Mouse (Mus musculus) spleen, adult 2 months (tissue): ENCODE data around the gene Antxr2. TPM values are rescaled to one million over a fixed set of nuclear protein-coding genes. Genes with fewer than 3 reads are reported as not detected.
A peak's percentile ranks its signal among the peaks of the same experiment; 100 is the strongest.

Source experiments
- DNase-seq, 2 experiments: peaks; one replicate each; pipeline versions ENCODE4 v3.0.0 to v3.0.0-alpha.2; 2012 to 2021; ENCODE audit warnings: low spot score in 2 of 2, low read depth in 1 of 2
- H3K27ac ChIP-seq: fragments of 200-500 bp; 2 replicates; pipeline ENCODE4 v1.5.1; 2012; ENCODE audit warnings: low read length, inconsistent platforms; ENCODE audit not compliant: insufficient read depth
- H3K27me3 ChIP-seq: fragments of 200-500 bp; 2 replicates; pipeline ENCODE4 v1.6.1; 2012; ENCODE audit warnings: mild to moderate bottlenecking, moderate library complexity, low read length, inconsistent platforms; ENCODE audit not compliant: control insufficient read depth, insufficient read depth
- H3K36me3 ChIP-seq: fragments of 200-500 bp; 2 replicates; pipeline ENCODE4 v1.6.1; 2012; ENCODE audit warnings: mild to moderate bottlenecking, low read length, inconsistent platforms; ENCODE audit not compliant: control insufficient read depth, insufficient read depth
- H3K4me1 ChIP-seq: fragments of 200-500 bp; 2 replicates; pipeline ENCODE4 v1.6.1; 2011; ENCODE audit warnings: inconsistent platforms; ENCODE audit not compliant: control insufficient read depth, insufficient read depth, insufficient read length
- H3K4me3 ChIP-seq: fragments of 200-500 bp; 2 replicates; pipeline ENCODE4 v1.5.1; 2011; ENCODE audit warnings: mild to moderate bottlenecking, inconsistent platforms; ENCODE audit not compliant: insufficient read depth, insufficient read length; ENCODE audit errors: extremely low read depth
- CTCF ChIP-seq: fragments of 200-500 bp; IDR thresholded peaks from 2 replicates; pipeline ENCODE4 v1.5.1; 2011; ENCODE audit warnings: mild to moderate bottlenecking, inconsistent platforms; ENCODE audit not compliant: insufficient read depth, insufficient read length, insufficient replicate concordance; ENCODE audit errors: extremely low read depth
- POLR2A ChIP-seq: fragments of 200-500 bp; IDR thresholded peaks from 2 replicates; pipeline ENCODE4 v1.6.1; 2011; ENCODE audit warnings: low read depth, low read length, inconsistent platforms
- WGBS: fragments of 180-500 bp; shearing (Covaris S2); methylation state at CpG from one replicate; pipeline ENCODE4 v1.1.7; 2018; 5-methylcytosine and 5-hydroxymethylcytosine counted together
- polyA plus RNA-seq: library from polyadenylated mRNA; depleted of rRNA; stranded (reverse); fragments of >200 nt; gene quantifications from 2 replicates; pipeline ENCODE4 v1.2.3, GENCODE M21; 2012

The Antxr2 gene
- polyA plus RNA-seq, 1 experiment, result 2.4 TPM

DNA sequence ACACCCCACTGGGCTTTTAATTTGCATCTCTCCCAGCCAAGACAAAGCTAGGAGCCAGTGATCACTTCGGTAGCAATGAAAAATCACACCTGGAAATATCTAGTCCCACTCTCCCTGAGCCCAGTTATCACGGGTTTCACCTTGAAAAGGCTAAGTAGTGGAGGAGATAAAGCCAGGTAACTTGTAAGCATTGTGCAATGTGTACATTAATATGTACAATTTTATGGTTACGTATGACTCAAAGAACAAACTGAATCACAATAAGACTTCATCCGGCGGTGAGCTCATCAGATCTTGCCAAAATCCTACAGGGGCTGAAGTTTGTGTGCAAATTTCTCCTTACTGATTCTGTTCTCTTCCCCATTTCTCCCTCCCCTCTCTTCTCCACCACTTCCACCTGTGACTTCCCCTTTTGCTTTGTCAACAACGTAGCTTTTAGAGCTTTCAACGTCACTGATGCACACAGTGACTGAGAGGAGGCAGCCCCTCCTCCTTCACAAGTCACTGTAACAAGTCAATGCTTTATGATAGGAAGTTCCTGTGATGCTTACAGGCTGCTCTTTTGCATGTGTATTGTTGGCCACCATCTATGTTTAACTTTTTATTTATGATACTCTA, 2.1 kb upstream of the Antxr2 start:
- H3K27me3 ChIP-seq, result no peaks in the 10 kb centered on the region
- no peak overlapping the region for H3K27ac ChIP-seq
- no peak overlapping the region for H3K4me3 ChIP-seq
- H3K4me1 ChIP-seq, result peaks cover 12% of the 10 kb centered on the region; the same call in 1 of the 2 replicates
- TF ChIP-seq CTCF (no peak), POLR2A (no peak)
- 25% methylated on average over 7 of the region's 7 CpGs for WGBS
- peak; percentile 54 to 90 for DNase-seq
- no peaks in the 10 kb centered on the region for H3K36me3 ChIP-seq

DNA sequence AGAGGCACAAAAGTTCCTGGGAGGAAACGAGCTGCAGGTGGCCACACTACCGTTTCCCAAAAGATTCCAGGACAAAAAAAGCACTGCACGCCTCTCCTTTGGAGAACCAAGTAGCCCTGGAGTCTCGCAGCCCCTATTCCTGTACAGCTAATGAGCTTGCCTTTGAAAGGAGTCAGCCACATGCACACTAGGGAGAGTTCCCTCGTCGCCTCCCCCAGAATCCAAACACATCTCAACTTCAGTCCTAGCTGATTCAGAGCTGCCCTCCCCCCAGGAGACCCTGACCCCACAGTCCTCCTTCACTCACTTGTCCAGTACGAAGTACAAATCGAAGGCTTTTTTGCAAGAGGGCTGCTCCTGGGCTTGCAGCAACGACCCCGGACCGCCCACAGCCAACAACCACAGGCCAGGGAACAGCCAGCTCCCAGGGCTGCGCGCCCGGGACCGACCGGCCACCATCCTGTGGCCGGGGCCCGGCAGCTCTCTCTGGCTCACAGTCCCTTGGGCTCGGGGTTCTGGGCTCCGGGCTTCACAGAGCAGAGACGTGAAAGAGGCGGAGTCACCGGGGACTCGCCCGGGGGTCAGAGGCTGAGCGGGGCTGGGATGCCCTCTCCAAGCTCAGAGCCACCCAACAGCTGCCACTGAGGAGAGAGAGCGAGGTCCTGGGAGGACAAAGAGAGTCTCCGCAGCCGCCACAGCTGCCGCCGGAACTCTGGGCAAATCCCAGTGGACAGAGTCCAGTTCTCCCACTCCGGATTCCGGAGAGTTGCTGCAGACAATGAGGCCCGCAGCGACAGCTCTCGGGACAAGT, 547 bp downstream of the Antxr2 start:
- TF ChIP-seq CTCF (no peak), POLR2A (no peak)
- Histone ChIP-seq H3K27ac (peak overlapping the region; percentile 69), H3K4me1 (peaks cover 12% of the 10 kb centered on the region; the same call in 1 of the 2 replicates), H3K27me3 (no peaks in the 10 kb centered on the region), H3K4me3 (peak overlapping the region; percentile 92), H3K36me3 (peaks cover 5% of the 10 kb centered on the region)
- WGBS, result 2% methylated on average over 36 of the region's 36 CpGs
- peak in 1 of 2 experiments; percentile 58 for DNase-seq

DNA sequence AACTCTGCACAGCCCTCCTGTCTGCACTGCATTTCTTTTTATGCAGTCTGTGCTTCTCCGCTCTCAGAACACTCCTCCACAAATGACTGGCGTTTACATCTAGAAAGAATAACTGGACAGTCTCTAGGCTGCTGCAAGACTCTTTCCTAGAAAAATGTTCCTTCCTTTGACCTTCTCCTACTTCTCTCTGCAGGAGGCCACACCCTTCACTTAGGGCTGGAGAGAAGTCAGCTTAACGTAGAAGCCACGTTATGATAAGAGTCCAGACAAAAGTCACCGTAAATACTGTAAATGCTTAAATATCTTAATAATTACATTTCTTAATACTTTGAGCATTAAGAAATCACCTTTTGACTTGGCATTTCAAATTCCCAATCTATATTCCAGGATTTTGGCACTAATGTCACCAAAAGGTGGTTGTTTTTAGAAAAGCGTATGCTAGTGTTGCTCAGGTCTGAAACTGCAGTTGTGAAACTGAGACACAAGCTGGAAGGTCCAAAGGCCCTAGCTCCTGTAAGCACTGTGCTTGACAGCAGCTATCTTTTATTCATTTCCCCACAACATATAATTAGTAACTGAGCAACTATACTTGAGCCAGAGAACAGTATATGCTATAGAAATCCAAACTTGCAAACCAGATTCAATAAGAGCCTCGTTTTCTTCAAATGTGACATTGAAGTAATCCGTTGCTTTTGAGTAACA, 3.0 kb downstream of the Antxr2 start:
- H3K27ac ChIP-seq, result no peak overlapping the region
- TF ChIP-seq CTCF (no peak), POLR2A (no peak)
- 80% methylated on average over 8 of the region's 8 CpGs for WGBS
- peaks cover 7% of the 10 kb centered on the region; the same call in 1 of the 2 replicates for H3K4me1 ChIP-seq
- no peak for DNase-seq
- H3K4me3 ChIP-seq, result no peak overlapping the region
- H3K27me3 ChIP-seq, result no peaks in the 10 kb centered on the region
- peaks cover 5% of the 10 kb centered on the region for H3K36me3 ChIP-seq

DNA sequence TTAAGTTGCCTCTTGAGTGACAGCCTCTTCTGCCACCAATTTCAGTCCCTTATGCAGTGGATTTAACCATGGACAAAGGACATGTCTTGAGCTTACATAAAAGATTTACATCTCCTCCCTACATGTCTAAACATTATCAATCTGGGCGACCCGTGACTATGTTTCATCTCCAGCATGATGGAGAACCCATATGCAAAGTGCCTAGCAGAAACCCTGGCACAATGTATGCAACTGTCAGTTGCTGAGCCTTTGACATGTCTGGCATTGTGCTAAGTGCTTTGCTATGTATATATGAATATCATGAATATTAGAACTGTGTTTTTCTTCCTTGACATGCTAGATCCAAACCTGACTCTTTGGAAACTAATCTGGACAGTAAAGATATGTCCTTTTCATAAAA, 4.9 kb downstream of the Antxr2 start:
- Histone ChIP-seq H3K27ac (no peak overlapping the region), H3K27me3 (no peaks in the 10 kb centered on the region), H3K36me3 (peaks cover 5% of the 10 kb centered on the region), H3K4me3 (no peak overlapping the region), H3K4me1 (no peaks in the 10 kb centered on the region; the same call in 1 of the 2 replicates)
- TF ChIP-seq CTCF (no peak), POLR2A (no peak)
- no peak for DNase-seq
- 91% methylated on average over 2 of the region's 2 CpGs for WGBS

DNA sequence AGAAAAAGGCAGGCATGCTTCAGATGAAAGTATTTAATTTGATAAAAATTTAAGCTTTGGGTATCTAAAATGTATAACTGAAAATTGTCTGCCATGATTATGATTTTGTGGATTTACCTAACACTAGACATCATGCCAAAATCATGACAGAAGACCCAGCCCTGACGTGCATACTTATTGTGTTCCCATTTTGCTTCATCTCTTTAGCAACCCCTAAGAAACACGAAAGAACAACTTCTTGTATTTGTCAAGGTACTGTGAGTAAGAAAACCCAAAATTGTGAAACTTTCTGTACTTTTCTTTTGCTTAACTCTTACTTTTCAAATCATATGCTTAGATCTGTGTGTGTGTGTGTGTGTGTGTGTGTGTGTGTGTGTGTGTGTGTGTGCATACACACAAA, 6.3 kb downstream of the Antxr2 start:
- TF ChIP-seq CTCF, result no peak
- no peak for TF ChIP-seq POLR2A
- no peak for DNase-seq
- Histone ChIP-seq H3K27me3 (no peaks in the 10 kb centered on the region), H3K27ac (no peak overlapping the region), H3K4me1 (peaks cover 5% of the 10 kb centered on the region), H3K36me3 (peaks cover 5% of the 10 kb centered on the region), H3K4me3 (no peak overlapping the region)
- WGBS, result 93% methylated on average over 2 of the region's 2 CpGs

DNA sequence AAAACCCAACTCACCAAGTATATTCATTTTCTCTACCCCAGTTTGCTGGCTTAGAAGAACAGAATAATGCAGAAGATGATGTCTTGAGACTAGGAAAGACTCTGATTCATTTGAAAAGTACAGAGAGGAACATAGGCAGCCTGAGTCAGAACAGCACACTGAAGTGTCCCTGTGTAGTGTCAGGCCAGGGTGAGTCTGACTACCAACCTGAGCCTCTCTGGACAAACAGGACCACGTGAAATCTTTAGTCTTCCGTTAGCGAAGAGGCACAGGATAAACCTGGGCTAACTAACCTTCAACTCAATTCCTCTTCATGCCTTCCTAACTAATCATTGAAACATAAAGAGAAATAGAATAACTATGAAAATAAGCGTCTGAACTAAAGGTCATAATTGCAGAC, 9.3 kb downstream of the Antxr2 start:
- no peak overlapping the region for H3K4me3 ChIP-seq
- 92% methylated on average over 4 of the region's 4 CpGs for WGBS
- TF ChIP-seq CTCF, result no peak
- no peak for TF ChIP-seq POLR2A

DNA sequence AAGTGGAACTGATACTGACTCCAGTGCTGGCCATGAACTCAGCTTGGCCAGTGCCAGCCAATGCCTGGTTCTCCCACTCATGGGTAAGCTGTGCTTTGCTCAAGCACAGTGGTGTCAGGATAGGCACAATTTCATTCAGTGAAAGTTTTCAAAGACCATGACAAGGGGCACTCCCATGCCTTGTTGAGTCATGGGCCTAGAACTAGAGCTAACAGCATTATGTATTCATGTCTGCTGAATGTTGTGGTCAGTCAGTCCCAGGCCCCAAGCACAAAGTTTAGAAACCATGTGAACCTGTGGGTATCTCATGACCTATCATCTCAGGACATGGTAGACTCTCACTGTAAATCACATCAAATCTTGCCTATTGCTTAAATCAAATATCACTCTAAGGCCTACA, 10.2 kb downstream of the Antxr2 start:
- Histone ChIP-seq H3K36me3 (peaks cover 2% of the 10 kb centered on the region), H3K27ac (no peak overlapping the region), H3K4me3 (no peak overlapping the region), H3K4me1 (peaks cover 21% of the 10 kb centered on the region), H3K27me3 (no peaks in the 10 kb centered on the region)
- TF ChIP-seq POLR2A, result no peak
- DNase-seq, result no peak

More for the DNA sequence above, 9.3 kb downstream of the Antxr2 start:
- Histone ChIP-seq H3K27ac (no peak overlapping the region), H3K27me3 (no peaks in the 10 kb centered on the region), H3K36me3 (peaks cover 3% of the 10 kb centered on the region), H3K4me1 (peaks cover 18% of the 10 kb centered on the region)
- DNase-seq, result no peak
